Mouse (Mus musculus): Measurements from ENCODE around the gene Poc1b.

Gene Poc1b

GRCm38 (mm10) chr10:99156808-99157207 lies 50.0 kb downstream of the Poc1b start:
- in situ Hi-C loops (cut with MboI, MseI) = loop anchor here (25.0 kb wide), 1 partner anchor 1330 kb away; the partner anchor contains the start of genes Cep290 and Tmtc3

- in situ Hi-C loops (cut with MboI, MseI) = loop anchor here (25.0 kb wide), 1 partner anchor 1330 kb away; the partner anchor contains the start of genes Cep290 and Tmtc3
Measured at GRCm38 (mm10) chr10:99157697-99158096, 50.9 kb downstream of the Poc1b start.

DNA sequence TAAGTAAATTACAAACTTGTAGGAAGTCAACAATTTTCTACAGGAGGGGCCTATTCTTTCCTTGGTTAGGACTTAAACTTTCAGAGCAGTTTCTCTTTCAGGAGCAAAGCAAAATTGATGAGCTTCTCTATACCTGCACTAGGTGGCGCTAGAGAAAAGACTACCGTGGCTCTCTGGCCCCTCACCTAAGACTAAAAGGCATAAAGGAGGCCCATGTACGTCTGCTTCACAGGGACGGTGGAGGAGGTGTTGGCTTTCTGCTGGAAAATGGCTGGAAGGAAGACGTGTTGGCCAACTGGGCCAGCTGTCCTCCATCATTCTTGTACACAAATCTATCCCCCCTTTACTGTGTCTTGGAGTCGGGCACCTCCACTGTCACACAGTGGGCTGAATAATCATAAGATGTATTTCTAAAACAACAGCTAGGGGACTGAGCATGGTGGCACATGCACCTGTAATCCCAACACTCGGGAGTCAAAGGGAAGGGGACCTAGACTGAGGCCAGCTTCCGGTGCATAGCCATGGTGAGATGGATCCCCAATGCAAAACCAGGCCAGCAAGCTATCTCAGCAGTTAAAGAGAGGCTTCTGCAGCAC lies 55.2 kb downstream of the Poc1b start:
- in situ Hi-C loops (cut with MboI, MseI) = loop anchor here (5.0 to 25.0 kb wide), 2 partner anchors 460 to 1325 kb away; partner anchors contain the start of genes Cep290 and Tmtc3

- in situ Hi-C loops (cut with MboI, MseI) = loop anchor here (5.0 to 25.0 kb wide), 2 partner anchors 459 to 1324 kb away; partner anchors contain the start of genes Cep290 and Tmtc3
Measured at GRCm38 (mm10) chr10:99163002-99163401, 56.2 kb downstream of the Poc1b start.

- in situ Hi-C loops (cut with MboI, MseI) = loop anchor here (5.0 to 25.0 kb wide), 2 partner anchors 457 to 1322 kb away; partner anchors contain the start of genes Cep290 and Tmtc3
Measured at GRCm38 (mm10) chr10:99164871-99165477, 58.1 kb downstream of the Poc1b start.

- in situ Hi-C loops (cut with MboI, MseI) = loop anchor here (25.0 kb wide), 1 partner anchor 1321 kb away; the partner anchor contains the start of genes Cep290 and Tmtc3
Measured at GRCm38 (mm10) chr10:99165751-99166282, 59.0 kb downstream of the Poc1b start.

GRCm38 (mm10) chr10:99166392-99166791 lies 59.6 kb downstream of the Poc1b start:
- in situ Hi-C loops (cut with MboI, MseI) = loop anchor here (25.0 kb wide), 1 partner anchor 1321 kb away; the partner anchor contains the start of genes Cep290 and Tmtc3

- in situ Hi-C loops (cut with MboI, MseI) = loop anchor here (25.0 kb wide), 1 partner anchor 1319 kb away; the partner anchor contains the start of genes Cep290 and Tmtc3
Measured at GRCm38 (mm10) chr10:99168404-99168803, 61.6 kb downstream of the Poc1b start.

- in situ Hi-C loops (cut with MboI, MseI) = loop anchor here (25.0 kb wide), 1 partner anchor 1318 kb away; the partner anchor contains the start of genes Cep290 and Tmtc3
Measured at GRCm38 (mm10) chr10:99168840-99169764, 62.3 kb downstream of the Poc1b start.

GRCm38 (mm10) chr10:99169765-99170129 lies 62.9 kb downstream of the Poc1b start:
- in situ Hi-C loops (cut with MboI, MseI) = loop anchor here (25.0 kb wide), 1 partner anchor 1318 kb away; the partner anchor contains the start of genes Cep290 and Tmtc3

GRCm38 (mm10) chr10:99171961-99172497 lies 65.2 kb downstream of the Poc1b start:
- in situ Hi-C loops (cut with MboI, MseI) = loop anchor here (25.0 kb wide), 1 partner anchor 1315 kb away; the partner anchor contains the start of genes Cep290 and Tmtc3

- in situ Hi-C loops (cut with MboI, MseI) = loop anchor here (25.0 kb wide), 1 partner anchor 1314 kb away; the partner anchor contains the start of genes Cep290 and Tmtc3
Measured at GRCm38 (mm10) chr10:99172906-99173507, 66.2 kb downstream of the Poc1b start.

DNA sequence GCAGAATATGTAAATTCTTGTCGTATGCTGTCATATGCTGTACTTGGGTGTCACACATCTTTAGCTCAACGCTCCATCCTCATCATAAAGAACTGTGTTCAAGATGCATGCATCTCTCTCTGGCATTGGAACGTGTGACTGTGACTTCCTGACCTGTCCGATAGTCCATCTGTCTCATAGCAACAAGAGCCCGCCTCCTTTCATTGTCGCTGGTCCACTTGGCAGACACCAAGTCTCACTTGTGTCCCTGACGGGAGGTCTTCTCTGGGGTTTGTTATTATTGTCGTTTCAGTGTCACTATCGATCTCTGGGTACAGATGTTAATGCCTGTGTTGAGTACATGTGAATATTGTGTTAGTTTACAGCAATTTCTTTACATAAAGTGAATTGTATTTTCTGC lies 70.1 kb downstream of the Poc1b start:
- in situ Hi-C loops (cut with MboI, MseI) = no loop called here

DNA sequence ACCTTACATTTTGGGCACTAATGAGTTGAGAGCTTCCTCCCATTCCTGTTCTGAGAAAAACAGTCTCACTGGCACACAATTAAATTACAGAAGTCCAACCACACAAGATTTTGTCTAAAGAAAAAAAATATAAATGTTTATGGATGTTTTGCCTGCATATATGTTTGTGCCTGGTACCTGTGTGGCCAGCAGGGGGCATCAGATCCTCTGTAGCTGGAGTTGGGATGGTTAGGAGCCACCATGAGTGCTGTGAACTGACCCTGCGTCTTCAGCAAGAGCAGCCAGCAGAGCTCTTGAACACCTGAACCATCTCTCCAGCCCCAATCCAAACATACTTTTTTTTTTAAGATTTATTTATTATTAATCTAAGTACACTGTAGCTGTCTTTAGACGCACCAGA lies 71.3 kb downstream of the Poc1b start:
- in situ Hi-C loops (cut with MboI, MseI) = no loop called here

DNA sequence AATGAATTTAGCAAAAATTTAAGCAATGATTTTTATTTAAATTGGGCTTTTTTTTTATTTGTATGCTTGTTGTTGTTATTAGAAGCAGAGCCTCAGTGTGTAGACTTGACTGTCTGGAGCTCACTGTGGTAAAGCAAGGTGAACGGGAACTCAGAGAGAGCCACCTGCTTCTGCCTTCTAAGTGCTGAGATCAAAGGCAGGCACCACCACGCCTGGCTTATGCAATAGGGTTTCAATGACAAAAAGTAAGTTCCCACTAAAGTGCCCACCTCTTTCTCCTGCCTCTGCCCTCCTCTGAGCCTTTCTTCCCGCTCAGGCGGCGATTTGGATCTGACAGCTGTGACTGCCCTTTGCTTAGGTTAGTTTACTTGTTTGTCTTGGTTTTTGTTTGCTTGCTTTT lies 72.3 kb downstream of the Poc1b start:
- in situ Hi-C loops (cut with MboI, MseI) = no loop called here

GRCm38 (mm10) chr10:99179566-99179965 lies 72.7 kb downstream of the Poc1b start:
- in situ Hi-C loops (cut with MboI, MseI) = no loop called here

DNA sequence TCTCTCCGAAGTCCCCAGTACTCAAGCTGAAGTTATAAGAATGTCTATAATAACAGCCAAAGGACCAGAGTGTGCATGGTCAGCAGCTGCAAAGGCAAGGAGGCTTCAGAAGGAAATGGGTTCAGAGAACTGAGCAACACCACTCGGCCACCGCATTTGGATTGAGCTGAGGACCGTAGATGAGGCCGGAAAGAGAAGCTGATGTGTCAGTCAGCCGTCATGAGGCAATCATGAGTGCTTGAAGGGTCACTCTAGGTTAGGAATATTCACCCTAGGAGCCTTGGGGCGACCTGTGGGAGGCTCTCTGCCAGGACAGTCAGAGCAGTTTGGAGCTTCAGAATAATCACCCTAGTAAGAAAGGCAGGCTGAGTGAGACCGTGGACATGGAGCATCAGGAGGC lies 74.7 kb downstream of the Poc1b start:
- in situ Hi-C loops (cut with MboI, MseI) = loop anchor here (5.0 kb wide), 1 partner anchor 391 kb away; no protein-coding TSS in a partner anchor

DNA sequence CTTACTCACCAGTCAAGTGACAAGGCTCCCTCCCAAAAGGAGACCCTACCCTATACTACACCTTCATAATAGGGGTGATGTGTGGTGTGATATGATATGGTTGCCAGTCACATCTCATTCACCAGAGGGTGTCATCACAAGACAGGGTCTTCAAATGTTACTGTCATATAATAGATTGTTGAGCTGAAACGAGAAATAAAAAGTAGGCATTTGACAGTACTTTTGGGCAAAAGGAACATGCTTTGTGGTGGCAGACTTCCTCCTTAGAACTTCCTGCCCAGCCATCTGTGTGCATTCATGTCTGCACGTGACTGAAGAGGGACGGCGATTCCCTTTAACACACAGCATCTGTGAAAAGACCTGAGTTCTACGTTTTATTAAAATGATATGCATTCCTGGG lies 75.3 kb downstream of the Poc1b start:
- in situ Hi-C loops (cut with MboI, MseI) = loop anchor here (5.0 kb wide), 1 partner anchor 390 kb away; no protein-coding TSS in a partner anchor

- in situ Hi-C loops (cut with MboI, MseI) = no loop called here
Measured at GRCm38 (mm10) chr10:99188175-99188574, 81.3 kb downstream of the Poc1b start.
